Mouse (Mus musculus): ENCODE measurements around the gene Adck1.

GRCm38 (mm10) chr12:88467935-88468465 lies 107.6 kb downstream of the Adck1 start:
- TF ChIP-seq POLR2A (IDR thresholded peaks at IDR 0.05; ENCODE audit: borderline replicate concordance, extremely low read depth, low read depth, low read length) (no peak), CTCF (IDR thresholded peaks at IDR 0.05; ENCODE audit: insufficient read depth, low read length) (no peak)

Data from lung, adult 2 months (tissue).